Mouse (Mus musculus): ENCODE data around the gene Cidec. TPM values are rescaled to one million over a fixed set of nuclear protein-coding genes. Genes with fewer than 3 reads are reported as not detected.

Gene Cidec
- total and polyA plus RNA-seq, 2 experiments = 0.92 to 1.5 TPM

- WGBS = 2% methylated on average over 31 of the region's 31 CpGs
- DNase-seq (ENCODE audit: extremely low read depth, low read depth, low spot score) = peak; percentile 66
- Histone ChIP-seq H3K9ac (ENCODE audit: low read depth, low read length) (peak overlapping the region; percentile 81), H3K27me3 (ENCODE audit: control insufficient read depth, insufficient read depth, low read length) (no peaks in the 10 kb centered on the region), H3K79me2 (ENCODE audit: control insufficient read depth, insufficient read depth, low read length) (peaks cover 5% of the 10 kb centered on the region; the same call in 1 of the 2 replicates), H3K36me3 (ENCODE audit: control insufficient read depth, insufficient read depth, low read length) (no peaks in the 10 kb centered on the region), H3K27ac (replicated peaks; ENCODE audit: insufficient read depth, low read depth, low read length) (peak overlapping the region; percentile 20), H3K4me3 (ENCODE audit: insufficient read depth, low read depth, low read length) (peak overlapping the region; percentile 60), H3K4me1 (ENCODE audit: control insufficient read depth, insufficient read depth, low read length) (peaks cover 7% of the 10 kb centered on the region)
- TF ChIP-seq POLR2A (IDR thresholded peaks at IDR 0.05; ENCODE audit: extremely low read depth, insufficient read depth, low read length) (no peak), CTCF (IDR thresholded peaks at IDR 0.05; ENCODE audit: low read depth, low read length) (peak; percentile 94)
Observed at GRCm38 (mm10) chr6:113469432-113469831, 33.9 kb upstream of the Cidec start.

GRCm38 (mm10) chr6:113469021-113469420 is 33.5 kb upstream of the Cidec start:
- H3K4me1 ChIP-seq (ENCODE audit: control insufficient read depth, insufficient read depth, low read length) = peaks cover 7% of the 10 kb centered on the region
- peak overlapping the region; percentile 60 for H3K4me3 ChIP-seq (ENCODE audit: insufficient read depth, low read depth, low read length)
- no peaks in the 10 kb centered on the region for H3K27me3 ChIP-seq (ENCODE audit: control insufficient read depth, insufficient read depth, low read length)
- peak; percentile 90 for TF ChIP-seq CTCF (IDR thresholded peaks at IDR 0.05; ENCODE audit: low read depth, low read length)
- TF ChIP-seq POLR2A (IDR thresholded peaks at IDR 0.05; ENCODE audit: extremely low read depth, insufficient read depth, low read length) = no peak
- H3K36me3 ChIP-seq (ENCODE audit: control insufficient read depth, insufficient read depth, low read length) = no peaks in the 10 kb centered on the region
- WGBS = 7% methylated on average over 9 of the region's 9 CpGs
- peak overlapping the region; percentile 20 for H3K27ac ChIP-seq (replicated peaks; ENCODE audit: insufficient read depth, low read depth, low read length)
- peak overlapping the region; percentile 81 for H3K9ac ChIP-seq (ENCODE audit: low read depth, low read length)
- DNase-seq (ENCODE audit: extremely low read depth, low read depth, low spot score) = peak; percentile 50
- peaks cover 5% of the 10 kb centered on the region; the same call in 1 of the 2 replicates for H3K79me2 ChIP-seq (ENCODE audit: control insufficient read depth, insufficient read depth, low read length)

- H3K9ac ChIP-seq (ENCODE audit: low read depth, low read length) = no peak overlapping the region
- H3K27me3 ChIP-seq (ENCODE audit: control insufficient read depth, insufficient read depth, low read length) = no peaks in the 10 kb centered on the region
- TF ChIP-seq POLR2A (IDR thresholded peaks at IDR 0.05; ENCODE audit: extremely low read depth, insufficient read depth, low read length) = no peak
- no peak for TF ChIP-seq CTCF (IDR thresholded peaks at IDR 0.05; ENCODE audit: low read depth, low read length)
- no peaks in the 10 kb centered on the region for H3K36me3 ChIP-seq (ENCODE audit: control insufficient read depth, insufficient read depth, low read length)
- WGBS = 89% methylated on average over 3 of the region's 3 CpGs
- no peak for DNase-seq (ENCODE audit: extremely low read depth, low read depth, low spot score)
- H3K79me2 ChIP-seq (ENCODE audit: control insufficient read depth, insufficient read depth, low read length) = peaks cover 5% of the 10 kb centered on the region; the same call in 1 of the 2 replicates
- no peak overlapping the region for H3K27ac ChIP-seq (replicated peaks; ENCODE audit: insufficient read depth, low read depth, low read length)
- peaks cover 7% of the 10 kb centered on the region for H3K4me1 ChIP-seq (ENCODE audit: control insufficient read depth, insufficient read depth, low read length)
- H3K4me3 ChIP-seq (ENCODE audit: insufficient read depth, low read depth, low read length) = no peak overlapping the region
Observed at GRCm38 (mm10) chr6:113468512-113468911, 33.0 kb upstream of the Cidec start.

GRCm38 (mm10) chr6:113465602-113466001 is 30.0 kb upstream of the Cidec start:
- Histone ChIP-seq H3K4me3 (ENCODE audit: insufficient read depth, low read depth, low read length) (no peak overlapping the region), H3K27me3 (ENCODE audit: control insufficient read depth, insufficient read depth, low read length) (no peaks in the 10 kb centered on the region), H3K79me2 (ENCODE audit: control insufficient read depth, insufficient read depth, low read length) (no peaks in the 10 kb centered on the region), H3K4me1 (ENCODE audit: control insufficient read depth, insufficient read depth, low read length) (no peaks in the 10 kb centered on the region; the same call in none of the 2 replicates), H3K36me3 (ENCODE audit: control insufficient read depth, insufficient read depth, low read length) (no peaks in the 10 kb centered on the region), H3K27ac (replicated peaks; ENCODE audit: insufficient read depth, low read depth, low read length) (no peak overlapping the region), H3K9ac (ENCODE audit: low read depth, low read length) (no peak overlapping the region)
- 73% methylated on average over 5 of the region's 5 CpGs for WGBS
- no peak for DNase-seq (ENCODE audit: extremely low read depth, low read depth, low spot score)
- TF ChIP-seq POLR2A (IDR thresholded peaks at IDR 0.05; ENCODE audit: extremely low read depth, insufficient read depth, low read length) (no peak), CTCF (IDR thresholded peaks at IDR 0.05; ENCODE audit: low read depth, low read length) (no peak)

GRCm38 (mm10) chr6:113464040-113464439 is 28.5 kb upstream of the Cidec start:
- H3K4me1 ChIP-seq (ENCODE audit: control insufficient read depth, insufficient read depth, low read length) = no peaks in the 10 kb centered on the region
- no peaks in the 10 kb centered on the region for H3K79me2 ChIP-seq (ENCODE audit: control insufficient read depth, insufficient read depth, low read length)
- H3K36me3 ChIP-seq (ENCODE audit: control insufficient read depth, insufficient read depth, low read length) = no peaks in the 10 kb centered on the region
- no peak overlapping the region for H3K4me3 ChIP-seq (ENCODE audit: insufficient read depth, low read depth, low read length)
- no peaks in the 10 kb centered on the region for H3K27me3 ChIP-seq (ENCODE audit: control insufficient read depth, insufficient read depth, low read length)
- H3K27ac ChIP-seq (replicated peaks; ENCODE audit: insufficient read depth, low read depth, low read length) = no peak overlapping the region
- 66% methylated on average over 7 of the region's 7 CpGs for WGBS
- TF ChIP-seq CTCF (IDR thresholded peaks at IDR 0.05; ENCODE audit: low read depth, low read length) (no peak), POLR2A (IDR thresholded peaks at IDR 0.05; ENCODE audit: extremely low read depth, insufficient read depth, low read length) (no peak)
- no peak for DNase-seq (ENCODE audit: extremely low read depth, low read depth, low spot score)
- H3K9ac ChIP-seq (ENCODE audit: low read depth, low read length) = no peak overlapping the region

- DNase-seq (ENCODE audit: extremely low read depth, low read depth, low spot score) = no peak
- no peak for TF ChIP-seq POLR2A (IDR thresholded peaks at IDR 0.05; ENCODE audit: extremely low read depth, insufficient read depth, low read length)
- TF ChIP-seq CTCF (IDR thresholded peaks at IDR 0.05; ENCODE audit: low read depth, low read length) = no peak
- H3K4me3 ChIP-seq (ENCODE audit: insufficient read depth, low read depth, low read length) = 0 out of 2 replicates have a peak overlapping the region, but pooled peaks have one; percentile 26
- H3K4me1 ChIP-seq (ENCODE audit: control insufficient read depth, insufficient read depth, low read length) = no peaks in the 10 kb centered on the region
- no peak overlapping the region for H3K27ac ChIP-seq (replicated peaks; ENCODE audit: insufficient read depth, low read depth, low read length)
- H3K79me2 ChIP-seq (ENCODE audit: control insufficient read depth, insufficient read depth, low read length) = no peaks in the 10 kb centered on the region
- H3K27me3 ChIP-seq (ENCODE audit: control insufficient read depth, insufficient read depth, low read length) = no peaks in the 10 kb centered on the region
- H3K36me3 ChIP-seq (ENCODE audit: control insufficient read depth, insufficient read depth, low read length) = no peaks in the 10 kb centered on the region
- no peak overlapping the region for H3K9ac ChIP-seq (ENCODE audit: low read depth, low read length)
- WGBS = 66% methylated on average over 10 of the region's 10 CpGs
Observed at GRCm38 (mm10) chr6:113458635-113459034, 23.1 kb upstream of the Cidec start.
